Mouse (Mus musculus): Measurements from ENCODE around the gene Aox4.

The Aox4 gene

DNA sequence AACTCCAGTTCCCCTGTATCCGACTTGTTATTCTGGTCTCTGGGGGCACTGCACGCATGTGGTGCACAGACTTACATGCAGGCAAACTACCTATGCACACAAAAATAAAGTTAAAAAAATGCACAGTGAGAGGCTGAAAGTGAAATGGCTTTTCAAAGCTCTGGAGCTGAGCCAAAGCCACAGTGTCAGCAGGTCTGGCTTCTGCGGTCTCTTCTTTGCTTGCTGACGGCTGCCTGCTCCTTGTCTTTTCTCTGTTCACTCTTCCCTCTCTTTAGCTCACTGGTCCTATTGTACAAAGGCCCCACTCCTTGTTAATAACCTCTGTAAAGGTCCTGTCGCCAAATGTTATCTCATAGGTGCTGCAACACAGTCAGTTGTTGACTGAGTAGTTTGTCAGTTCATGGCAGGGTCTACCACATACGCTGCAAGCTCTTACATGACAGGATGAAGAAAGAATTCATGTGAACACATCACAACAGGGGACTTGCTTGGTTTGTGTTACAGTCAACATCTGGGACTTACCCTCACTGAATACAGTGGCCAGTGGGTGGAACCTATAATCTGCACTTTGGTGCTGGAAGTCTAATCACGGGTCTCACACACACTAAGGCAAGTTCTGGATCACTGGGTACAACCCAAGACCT is 101.1 kb downstream of the Aox4 start:
- POLR2A ChIA-PET, result interaction anchor here in 1 of 4 experiments (0.7 to 1.7 kb wide), 3 partner anchors 22 to 31 kb away, joined by 3 to 6 read pairs (median 3); no protein-coding TSS in a partner anchor
- CTCF ChIA-PET, result interaction anchor here in 1 of 4 experiments (1.1 kb wide), 1 partner anchor 15 kb away, joined by 3 read pairs; no protein-coding TSS in a partner anchor

DNA sequence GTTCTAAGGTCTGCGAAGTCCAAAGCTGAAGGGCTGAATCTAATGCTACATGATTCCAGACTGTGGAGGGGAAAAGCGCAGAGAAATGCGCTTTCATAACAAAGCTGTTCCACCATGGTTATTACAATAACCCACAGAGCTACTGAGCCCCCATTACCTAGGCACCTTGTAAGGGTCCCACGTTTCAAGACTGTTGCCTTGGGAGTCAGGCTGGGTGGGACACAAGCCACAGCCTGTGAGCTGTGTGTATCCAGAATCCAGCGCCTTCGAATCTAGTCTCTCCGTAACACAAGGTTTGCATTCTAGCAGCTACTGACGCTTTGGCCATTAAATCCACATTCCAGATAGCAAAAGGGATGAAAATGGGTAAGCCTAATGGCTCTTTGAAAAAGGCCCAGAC is 103.0 kb downstream of the Aox4 start:
- CTCF ChIA-PET, result interaction anchor here in 1 of 4 experiments (1.0 kb wide), 1 partner anchor 17 kb away, joined by 3 read pairs; no protein-coding TSS in a partner anchor
- POLR2A ChIA-PET, result interaction anchor here in 2 of 4 experiments (0.6 to 1.4 kb wide), 3 partner anchors 10 to 56 kb away, joined by 3 to 4 read pairs (median 3); no protein-coding TSS in a partner anchor

DNA sequence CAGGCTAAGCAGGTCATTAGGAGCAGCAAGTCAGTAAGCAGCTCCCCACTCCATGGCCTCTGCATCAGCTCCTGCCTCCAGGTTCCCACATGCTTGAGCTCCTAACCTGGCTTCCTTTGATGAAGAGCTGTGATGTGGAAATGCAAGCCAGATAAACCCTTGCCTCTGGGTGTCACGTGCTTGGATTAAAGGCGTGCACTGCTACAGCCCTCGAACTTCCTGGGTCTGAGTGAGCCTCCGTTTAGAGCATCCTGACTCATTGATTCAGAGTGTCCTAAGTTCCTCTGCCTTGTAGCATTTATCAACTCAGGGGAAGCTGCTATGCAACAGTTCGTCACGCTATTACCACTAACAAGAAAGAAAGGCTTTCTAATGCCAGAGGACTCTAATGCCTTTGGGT is 105.3 kb downstream of the Aox4 start:
- CTCF ChIA-PET, result interaction anchor here in 1 of 4 experiments (0.6 to 1.5 kb wide), 3 partner anchors 17 to 889 kb away, joined by 4 to 5 read pairs (median 4); no protein-coding TSS in a partner anchor
- POLR2A ChIA-PET, result no interaction called here

Measured in embryonic stem cell, embryonic (primary cell).